Mouse (Mus musculus) hindbrain, embryonic 11.5 days (tissue): ENCODE data around the gene Ptrh2. TPM values are rescaled to one million over a fixed set of nuclear protein-coding genes. Genes with fewer than 3 reads are reported as not detected.

Experiments
- ATAC-seq: fragments of 200-750 bp; cut with Nextera tagmentation; 2 replicates; pipeline ENCODE4 v1.8.0; 2017; ENCODE audit warnings: mild to moderate bottlenecking, moderate TSS enrichment, moderate library complexity; ENCODE audit not compliant: low FRiP score
- DNase-seq: peaks from one replicate; pipeline ENCODE4 v3.0.0-alpha.2; 2015; ENCODE audit warnings: low spot score
- H3K27ac ChIP-seq: fragments of 300-500 bp; sonication (generic); 2 replicates; pipeline ENCODE4 v1.5.1; 2014; ENCODE audit warnings: mild to moderate bottlenecking, low read depth, low read length
- H3K27me3 ChIP-seq: fragments of 300-500 bp; sonication (generic); 2 replicates; pipeline ENCODE4 v1.6.1; 2014; ENCODE audit warnings: mild to moderate bottlenecking, low read length, moderate library complexity, mixed read lengths; ENCODE audit not compliant: control insufficient read depth, insufficient read depth
- H3K36me3 ChIP-seq: fragments of 300-500 bp; sonication (generic); 2 replicates; pipeline ENCODE4 v1.6.1; 2014; ENCODE audit warnings: mild to moderate bottlenecking, low read length, moderate library complexity, mixed read lengths; ENCODE audit not compliant: control insufficient read depth, insufficient read depth
- H3K4me1 ChIP-seq: fragments of 300-500 bp; sonication (generic); replicated peaks from 2 replicates; pipeline ENCODE4 v1.6.1; 2014; ENCODE audit warnings: low read length, mixed read lengths; ENCODE audit not compliant: control insufficient read depth, insufficient read depth
- H3K4me2 ChIP-seq: fragments of 300-500 bp; sonication (generic); replicated peaks from 2 replicates; pipeline ENCODE4 v1.6.1; 2014; ENCODE audit warnings: mild to moderate bottlenecking, low read depth, low read length
- H3K4me3 ChIP-seq: fragments of 300-500 bp; sonication (generic); 2 replicates; pipeline ENCODE4 v1.5.1; 2014; ENCODE audit warnings: low read depth, low read length
- H3K9ac ChIP-seq: fragments of 300-500 bp; sonication (generic); 2 replicates; pipeline ENCODE4 v1.6.1; 2014; ENCODE audit warnings: low read depth, low read length
- H3K9me3 ChIP-seq: fragments of 300-500 bp; sonication (generic); 2 replicates; pipeline ENCODE4 v1.6.1; 2016; ENCODE audit warnings: low read length; ENCODE audit not compliant: control insufficient read depth
- whole genome bisulfite sequencing: fragments of 180-500 bp; shearing (Covaris S2); extraction: QIAGEN DNeasy Blood & Tissue Kit; methylation state at CpG from one replicate; pipeline ENCODE4 v1.1.7; 2014; 5-methylcytosine and 5-hydroxymethylcytosine counted together
- polyA plus RNA-seq: library from polyadenylated mRNA; unstranded; fragments of >200 nt; fragmentation: Nextera tagmentation; extraction: Ambion mirVana; gene quantifications from 2 replicates; pipeline ENCODE4 v1.2.1, GENCODE M21; 2014

The Ptrh2 gene
- polyA plus RNA-seq, 1 experiment from 2014 or later: 42.4 TPM

- Histone ChIP-seq H3K4me3 (no peak overlapping the region), H3K4me2 (no peak overlapping the region), H3K4me1 (no peaks in the 10 kb centered on the region), H3K36me3 (no peaks in the 10 kb centered on the region), H3K9ac (no peak overlapping the region), H3K27ac (no peak overlapping the region), H3K27me3 (no peaks in the 10 kb centered on the region), H3K9me3 (no peaks in the 10 kb centered on the region)
- WGBS: 93% methylated on average over 8 of the region's 8 CpGs
- DNase-seq (no peak), ATAC-seq (no peak)
Measured at GRCm38 (mm10) chr11:86662986-86663895, 20.5 kb upstream of the Ptrh2 start.

GRCm38 (mm10) chr11:86663977-86664376, 19.8 kb upstream of the Ptrh2 start:
- Histone ChIP-seq H3K27me3 (no peaks in the 10 kb centered on the region), H3K4me3 (no peak overlapping the region), H3K4me1 (no peaks in the 10 kb centered on the region), H3K27ac (no peak overlapping the region), H3K36me3 (no peaks in the 10 kb centered on the region), H3K9me3 (no peaks in the 10 kb centered on the region), H3K4me2 (no peak overlapping the region), H3K9ac (no peak overlapping the region)
- DNase-seq (no peak), ATAC-seq (no peak)

- ATAC-seq (no peak), DNase-seq (no peak)
- WGBS: 94% methylated on average over 3 of the region's 3 CpGs
- Histone ChIP-seq H3K9ac (no peak overlapping the region), H3K36me3 (no peaks in the 10 kb centered on the region), H3K4me1 (no peaks in the 10 kb centered on the region), H3K27me3 (no peaks in the 10 kb centered on the region), H3K4me3 (no peak overlapping the region), H3K9me3 (no peaks in the 10 kb centered on the region), H3K27ac (no peak overlapping the region), H3K4me2 (no peak overlapping the region)
Measured at GRCm38 (mm10) chr11:86664406-86664805, 19.4 kb upstream of the Ptrh2 start.

GRCm38 (mm10) chr11:86667553-86667952, 16.2 kb upstream of the Ptrh2 start:
- no peak for DNase-seq

GRCm38 (mm10) chr11:86668169-86668568, 15.6 kb upstream of the Ptrh2 start:
- Histone ChIP-seq H3K4me3 (no peak overlapping the region), H3K9ac (no peak overlapping the region), H3K4me1 (no peaks in the 10 kb centered on the region), H3K4me2 (no peak overlapping the region), H3K27ac (no peak overlapping the region), H3K9me3 (no peaks in the 10 kb centered on the region), H3K27me3 (no peaks in the 10 kb centered on the region), H3K36me3 (no peaks in the 10 kb centered on the region)
- WGBS: 92% methylated on average over 3 of the region's 3 CpGs
- ATAC-seq: no peak
- DNase-seq: no peak

More at GRCm38 (mm10) chr11:86667553-86667952, 16.2 kb upstream of the Ptrh2 start:
- no peaks in the 10 kb centered on the region for H3K36me3 ChIP-seq
- no peak overlapping the region for H3K27ac ChIP-seq
- no peaks in the 10 kb centered on the region for H3K9me3 ChIP-seq
- no peaks in the 10 kb centered on the region for H3K27me3 ChIP-seq
- no peak overlapping the region for H3K4me3 ChIP-seq
- H3K4me1 ChIP-seq: no peaks in the 10 kb centered on the region
- H3K4me2 ChIP-seq: no peak overlapping the region
- 97% methylated on average over 2 of the region's 2 CpGs for WGBS
- no peak overlapping the region for H3K9ac ChIP-seq
- no peak for ATAC-seq

GRCm38 (mm10) chr11:86671041-86671675, 12.6 kb upstream of the Ptrh2 start:
- no peak for ATAC-seq
- H3K27me3 ChIP-seq: no peaks in the 10 kb centered on the region
- 72% methylated on average over 3 of the region's 3 CpGs for WGBS

GRCm38 (mm10) chr11:86672772-86673171, 11.0 kb upstream of the Ptrh2 start:
- 85% methylated on average over 3 of the region's 3 CpGs for WGBS
- ATAC-seq: no peak

More at GRCm38 (mm10) chr11:86671041-86671675, 12.6 kb upstream of the Ptrh2 start:
- no peak overlapping the region for H3K4me2 ChIP-seq
- no peak for DNase-seq
- no peak overlapping the region for H3K27ac ChIP-seq
- no peaks in the 10 kb centered on the region for H3K9me3 ChIP-seq
- no peak overlapping the region for H3K9ac ChIP-seq
- no peaks in the 10 kb centered on the region for H3K36me3 ChIP-seq
- H3K4me1 ChIP-seq: no peaks in the 10 kb centered on the region
- H3K4me3 ChIP-seq: no peak overlapping the region

GRCm38 (mm10) chr11:86675520-86675919, 8.3 kb upstream of the Ptrh2 start:
- no peak overlapping the region for H3K9ac ChIP-seq
- no peaks in the 10 kb centered on the region for H3K27me3 ChIP-seq
- H3K27ac ChIP-seq: no peak overlapping the region
- H3K4me3 ChIP-seq: no peak overlapping the region
- H3K36me3 ChIP-seq: no peaks in the 10 kb centered on the region
- DNase-seq (no peak), ATAC-seq (no peak)
- H3K4me2 ChIP-seq: no peak overlapping the region
- 93% methylated on average over 4 of the region's 4 CpGs for WGBS
- H3K4me1 ChIP-seq: no peaks in the 10 kb centered on the region
- H3K9me3 ChIP-seq: no peaks in the 10 kb centered on the region

More at GRCm38 (mm10) chr11:86672772-86673171, 11.0 kb upstream of the Ptrh2 start:
- Histone ChIP-seq H3K4me1 (no peaks in the 10 kb centered on the region), H3K9me3 (no peaks in the 10 kb centered on the region), H3K4me3 (no peak overlapping the region), H3K27me3 (no peaks in the 10 kb centered on the region), H3K27ac (no peak overlapping the region), H3K36me3 (no peaks in the 10 kb centered on the region), H3K4me2 (no peak overlapping the region), H3K9ac (no peak overlapping the region)
- no peak for DNase-seq

GRCm38 (mm10) chr11:86678957-86679356, 4.8 kb upstream of the Ptrh2 start:
- no peak overlapping the region for H3K4me3 ChIP-seq
- no peaks in the 10 kb centered on the region for H3K36me3 ChIP-seq
- no peak overlapping the region for H3K4me2 ChIP-seq
- no peak overlapping the region for H3K9ac ChIP-seq
- no peak overlapping the region for H3K27ac ChIP-seq
- H3K4me1 ChIP-seq: no peaks in the 10 kb centered on the region
- no peaks in the 10 kb centered on the region for H3K27me3 ChIP-seq
- 61% methylated on average over 5 of the region's 5 CpGs for WGBS
- H3K9me3 ChIP-seq: no peaks in the 10 kb centered on the region
- ATAC-seq: no peak
- no peak for DNase-seq
